In the genomic region with DNA sequence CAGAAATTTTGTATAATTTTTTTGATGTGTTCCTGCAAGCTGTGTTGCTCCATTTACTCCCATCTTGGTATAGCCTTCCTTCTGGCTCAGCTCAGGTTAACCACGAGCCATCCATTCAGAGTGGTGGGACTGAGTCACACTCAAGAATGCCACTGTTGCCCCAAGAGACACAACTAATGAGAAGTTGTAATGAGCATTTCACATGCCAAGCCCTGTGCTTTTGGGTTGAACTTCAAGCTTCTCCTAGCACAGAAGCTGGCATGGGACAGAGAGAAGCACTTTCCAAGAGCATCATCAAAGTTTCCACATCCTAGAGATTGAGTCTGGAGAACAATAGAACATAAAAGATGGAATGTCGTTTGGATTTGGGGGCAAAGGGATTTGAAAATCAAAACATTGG, we compare ENCODE assay signal across 25 mouse cellular contexts.
A peak's percentile ranks its signal among the peaks of the same experiment; 100 is the strongest.
DNase-seq lines count a peak whose midpoint lies in the region; ATAC-seq and TF ChIP-seq lines count a peak whose summit lies in the region.
"Had no signal": no experiment of that assay in that cellular context is flagged by ENCODE, and none has a peak within 500 bp of the region (broad histone marks: within the 10 kb centered on the region; RNA-seq: fewer than 3 reads in every experiment).

No protein-coding gene starts in this region.

- H3K4me3 ChIP-seq in heart, embryonic 12.5 days: no peak overlapping the region
- no peak overlapping the region for H3K4me3 ChIP-seq in midbrain, embryonic 14.5 days (replicated peaks; ENCODE audit: low read depth, low read length)
- H3K4me3 ChIP-seq: embryonic facial prominence, embryonic 10.5 days; embryonic facial prominence, embryonic 12.5 days; erythroblast, embryonic 14.5 days; forebrain, embryonic 13.5 days; forebrain, embryonic 15.5 days had no signal

- DNase-seq in 3T3-L1 (ENCODE audit: low read depth, low spot score) (peak; percentile 39), Patski (ENCODE audit: low read depth, low spot score) (no peak)
- peak; percentile 94 for DNase-seq in Muller cell, postnatal 12 days (ENCODE audit: inconsistent ontology term)
- DNase-seq in fibroblast of lung, adult 2 months (ENCODE audit: low read depth): peak; percentile 61
- DNase-seq in kidney, adult 8-10 months: no peak
- DNase-seq in heart, postnatal 25 days (ENCODE audit: low spot score): no peak
- no peak for DNase-seq in midbrain, embryonic 14.5 days
- DNase-seq: adrenal gland, adult 8-10 months; adrenal gland, postnatal 14 days; adrenal gland, postnatal 36 days; cerebellum, adult 11-12 months; cerebellum, adult 2 months; cerebellum, adult 9-10 months; cerebellum, postnatal 10 days; cerebellum, postnatal 25 days; forebrain, postnatal 0 days had no signal

- POLR2A ChIA-PET in Patski (lab: Charles Lee): no interaction called here

- WGBS in heart, embryonic 12.5 days: 70% methylated on average over 2 of the region's 2 CpGs
- WGBS in midbrain, embryonic 14.5 days: 91% methylated on average over 2 of the region's 2 CpGs

- peaks cover 2% of the 10 kb centered on the region for H3K4me1 ChIP-seq in heart, embryonic 12.5 days (replicated peaks)
- no peaks in the 10 kb centered on the region for H3K4me1 ChIP-seq in midbrain, embryonic 14.5 days (ENCODE audit: control insufficient read depth, insufficient read depth, low read length)
- H3K4me1 ChIP-seq: embryonic facial prominence, embryonic 10.5 days; forebrain, embryonic 13.5 days; forebrain, embryonic 15.5 days had no signal

- H3K27me3 ChIP-seq in Patski: no peaks in the 10 kb centered on the region
- no peaks in the 10 kb centered on the region for H3K27me3 ChIP-seq in heart, embryonic 12.5 days (replicated peaks)
- no peaks in the 10 kb centered on the region for H3K27me3 ChIP-seq in midbrain, embryonic 14.5 days (ENCODE audit: control insufficient read depth, insufficient read depth, low read length)
- H3K27me3 ChIP-seq: CH12.LX; embryonic facial prominence, embryonic 12.5 days; forebrain, embryonic 13.5 days; forebrain, embryonic 15.5 days had no signal

- CTCF ChIA-PET in Patski (lab: Charles Lee): interaction anchor here (0.8 to 2.3 kb wide), 4 partner anchors 8 to 65 kb away, joined by 3 to 6 read pairs (median 4); no protein-coding TSS in a partner anchor

- peaks cover 3% of the 10 kb centered on the region; the same call in 1 of the 2 replicates for H3K36me3 ChIP-seq in heart, embryonic 12.5 days
- H3K36me3 ChIP-seq in midbrain, embryonic 14.5 days (ENCODE audit: control insufficient read depth, insufficient read depth, low read length): peaks cover 12% of the 10 kb centered on the region; the same call in 1 of the 2 replicates
- H3K36me3 ChIP-seq: embryonic facial prominence, embryonic 12.5 days; forebrain, embryonic 15.5 days had no signal

- TF ChIP-seq CTCF in Patski (IDR thresholded peaks at IDR 0.05): no peak

- ATAC-seq in Patski: peak; percentile 39
- ATAC-seq in heart, embryonic 12.5 days (ENCODE audit: insufficient number of reproducible peaks, low FRiP score): no peak
- no peak for ATAC-seq in midbrain, embryonic 14.5 days (ENCODE audit: low FRiP score, low TSS enrichment)
- ATAC-seq: CD4-positive, CD25-positive, alpha-beta regulatory T cell, adult 4 months; forebrain, embryonic 13.5 days; forebrain, embryonic 15.5 days; forebrain, postnatal 0 days had no signal

- intact Hi-C loops in heart, postnatal 25 days (cut with DNase I): no loop called here

- H3K4me2 ChIP-seq in heart, embryonic 12.5 days: no peak overlapping the region
- no peak overlapping the region for H3K4me2 ChIP-seq in midbrain, embryonic 14.5 days (ENCODE audit: low read length)
- H3K4me2 ChIP-seq: embryonic facial prominence, embryonic 12.5 days; forebrain, embryonic 13.5 days; forebrain, embryonic 15.5 days had no signal

- no peak overlapping the region for H3K9ac ChIP-seq in heart, embryonic 12.5 days
- H3K9ac ChIP-seq in midbrain, embryonic 14.5 days (replicated peaks; ENCODE audit: low read length): no peak overlapping the region
- H3K9ac ChIP-seq: embryonic facial prominence, embryonic 12.5 days; forebrain, embryonic 13.5 days; forebrain, embryonic 15.5 days; forebrain, postnatal 0 days had no signal

- no peak overlapping the region for H3K27ac ChIP-seq in heart, embryonic 12.5 days (ENCODE audit: poor library complexity, severe bottlenecking)
- H3K27ac ChIP-seq in midbrain, embryonic 14.5 days (replicated peaks; ENCODE audit: low read depth, low read length): no peak overlapping the region
- H3K27ac ChIP-seq: embryonic facial prominence, embryonic 10.5 days; embryonic facial prominence, embryonic 12.5 days; forebrain, embryonic 13.5 days; forebrain, embryonic 15.5 days had no signal

- in situ Hi-C loops in Patski (cut with MboI; ENCODE audit: low pct_unique_long_range_greater_than_20kb): no loop called here

- no peaks in the 10 kb centered on the region for H3K9me3 ChIP-seq in heart, embryonic 12.5 days (replicated peaks)
- no peaks in the 10 kb centered on the region for H3K9me3 ChIP-seq in midbrain, embryonic 14.5 days (ENCODE audit: control insufficient read depth, low read length)
- H3K9me3 ChIP-seq: embryonic facial prominence, embryonic 10.5 days; embryonic facial prominence, embryonic 12.5 days; forebrain, embryonic 13.5 days; forebrain, embryonic 15.5 days; G1E had no signal

Comparison
In these comparisons a context has a peak if more than half of its experiments do, and no peak if none do; other contexts are left out.
1. DNase-seq: peak in 3T3-L1 (single experiment), Muller cell, postnatal 12 days (single experiment) and fibroblast of lung, adult 2 months (single experiment); none in Patski (single experiment), kidney, adult 8-10 months (0 of 2), heart, postnatal 25 days (single experiment) and midbrain, embryonic 14.5 days (single experiment).